Mouse (Mus musculus): ENCODE data around the gene Eif3a. TPM values are rescaled to one million over a fixed set of nuclear protein-coding genes. Genes with fewer than 3 reads are reported as not detected.

The Eif3a gene
- 178 and 179 TPM in 2 replicates for polyA plus RNA-seq (2014; fragmentation: Nextera tagmentation; extraction: Ambion mirVana)

DNA sequence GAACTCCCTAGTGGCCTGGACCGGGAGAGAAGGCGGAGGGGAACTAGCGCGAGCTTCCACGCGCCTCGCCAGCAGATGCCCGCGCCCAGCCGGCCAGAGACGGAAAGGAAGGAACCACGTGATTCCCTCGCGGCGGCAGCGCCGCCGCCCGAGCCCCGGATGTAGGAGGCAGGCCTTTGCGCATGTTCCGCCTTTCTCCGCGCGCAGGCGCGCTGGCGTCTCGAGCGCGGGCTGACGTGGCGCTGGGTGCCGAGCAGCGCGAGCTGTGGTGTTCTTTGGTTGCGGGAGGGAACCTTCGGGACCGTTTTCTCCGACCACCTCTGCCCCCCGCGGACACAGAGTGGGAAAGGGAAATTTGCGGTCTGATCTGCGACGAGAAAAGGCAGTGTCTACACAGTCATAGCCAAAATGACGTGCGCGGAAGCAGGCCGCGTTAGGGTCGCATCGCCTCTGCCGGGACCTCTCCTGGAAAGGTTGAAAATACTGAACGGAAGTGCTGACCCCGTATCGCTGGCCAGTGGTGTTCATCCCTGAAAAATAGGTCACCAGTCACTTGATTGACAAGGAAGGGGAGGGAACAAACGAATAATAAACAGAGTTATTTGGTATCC lies at the start of gene Eif3a:
Gene Eif3a, minus strand, starts transcription at position 108 of the 611 bp plus-strand sequence.
- Histone ChIP-seq H3K4me1 (replicated peaks; ENCODE audit: control insufficient read depth, insufficient read depth, low read length) (no peaks in the 10 kb centered on the region; the same call in 1 of the 2 replicates), H3K4me2 (ENCODE audit: low read depth, low read length, severe bottlenecking) (peak within 1 kb of the TSS; percentile 78), H3K27me3 (ENCODE audit: control insufficient read depth, insufficient read depth, low read length) (no peaks in the 10 kb centered on the region), H3K4me3 (ENCODE audit: low read depth, low read length) (peak within 1 kb of the TSS; percentile 98), H3K36me3 (ENCODE audit: control insufficient read depth, insufficient read depth, low read length) (no peaks in the 10 kb centered on the region), H3K9me3 (ENCODE audit: control insufficient read depth, low read length) (no peaks in the 10 kb centered on the region), H3K9ac (ENCODE audit: low read length) (peak within 1 kb of the TSS; percentile 100), H3K27ac (ENCODE audit: low read depth, low read length) (peak within 1 kb of the TSS; percentile 95)
- ATAC-seq (replicated peaks; ENCODE audit: low FRiP score) (peak; percentile 95), DNase-seq (ENCODE audit: low spot score) (peak; percentile 96)
- under 1% methylated on average over 57 of the region's 57 CpGs for WGBS

DNA sequence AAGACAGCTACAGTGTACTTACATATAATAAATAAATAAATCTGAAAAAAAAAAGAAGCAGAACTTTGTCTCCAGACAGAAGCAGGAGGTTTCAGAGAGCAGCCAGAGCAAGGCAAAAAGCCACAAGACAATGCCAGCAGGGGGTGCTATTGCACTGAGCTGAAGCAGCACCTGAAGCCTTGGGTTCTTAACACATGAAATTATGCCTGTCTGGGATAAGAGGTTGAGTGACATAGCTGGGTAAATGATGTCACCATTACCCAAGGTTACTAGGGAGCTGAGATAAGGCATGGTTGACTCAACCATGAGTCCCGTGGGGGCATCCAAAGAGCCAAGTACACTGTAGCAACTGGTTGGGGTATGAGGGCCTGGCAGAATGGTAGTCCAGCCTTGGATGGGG lies 47.3 kb upstream of the Eif3a start:
- Histone ChIP-seq H3K9me3 (ENCODE audit: control insufficient read depth, low read length) (no peaks in the 10 kb centered on the region), H3K27ac (ENCODE audit: low read depth, low read length) (no peak overlapping the region), H3K4me1 (replicated peaks; ENCODE audit: control insufficient read depth, insufficient read depth, low read length) (no peaks in the 10 kb centered on the region), H3K9ac (ENCODE audit: low read length) (no peak overlapping the region), H3K27me3 (ENCODE audit: control insufficient read depth, insufficient read depth, low read length) (no peaks in the 10 kb centered on the region), H3K36me3 (ENCODE audit: control insufficient read depth, insufficient read depth, low read length) (peaks cover 3% of the 10 kb centered on the region; the same call in 1 of the 2 replicates), H3K4me2 (ENCODE audit: low read depth, low read length, severe bottlenecking) (no peak overlapping the region), H3K4me3 (ENCODE audit: low read depth, low read length) (no peak overlapping the region)
- DNase-seq (ENCODE audit: low spot score) (peak; percentile 80), ATAC-seq (replicated peaks; ENCODE audit: low FRiP score) (no peak)
- WGBS = 73% methylated on average over 1 of the region's 1 CpGs

DNA sequence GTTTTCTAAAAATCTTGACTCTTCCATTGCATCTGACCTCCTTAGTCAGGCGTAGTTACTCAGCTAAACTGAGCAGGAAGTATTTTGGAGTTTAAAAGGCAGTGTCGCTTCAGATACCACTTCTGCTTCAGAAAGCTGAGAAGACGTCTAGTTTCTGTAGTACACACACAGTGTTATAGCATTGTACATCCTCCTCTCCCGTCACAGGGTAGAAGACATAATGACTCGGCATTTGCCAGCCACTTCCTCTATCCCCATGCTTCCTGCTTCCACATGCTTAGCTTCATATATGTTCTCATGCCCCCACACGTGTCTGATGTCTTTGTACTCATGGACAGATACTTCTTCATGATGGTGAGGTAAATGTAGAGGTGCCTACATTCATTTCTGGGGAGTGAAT lies 28.2 kb upstream of the Eif3a start:
- WGBS = 90% methylated on average over 6 of the region's 6 CpGs
- Histone ChIP-seq H3K9ac (ENCODE audit: low read length) (no peak overlapping the region), H3K4me1 (replicated peaks; ENCODE audit: control insufficient read depth, insufficient read depth, low read length) (no peaks in the 10 kb centered on the region), H3K27ac (ENCODE audit: low read depth, low read length) (no peak overlapping the region), H3K9me3 (ENCODE audit: control insufficient read depth, low read length) (no peaks in the 10 kb centered on the region), H3K4me3 (ENCODE audit: low read depth, low read length) (no peak overlapping the region), H3K4me2 (ENCODE audit: low read depth, low read length, severe bottlenecking) (no peak overlapping the region), H3K27me3 (ENCODE audit: control insufficient read depth, insufficient read depth, low read length) (no peaks in the 10 kb centered on the region), H3K36me3 (ENCODE audit: control insufficient read depth, insufficient read depth, low read length) (no peaks in the 10 kb centered on the region)
- DNase-seq (ENCODE audit: low spot score) (no peak), ATAC-seq (replicated peaks; ENCODE audit: low FRiP score) (no peak)

DNA sequence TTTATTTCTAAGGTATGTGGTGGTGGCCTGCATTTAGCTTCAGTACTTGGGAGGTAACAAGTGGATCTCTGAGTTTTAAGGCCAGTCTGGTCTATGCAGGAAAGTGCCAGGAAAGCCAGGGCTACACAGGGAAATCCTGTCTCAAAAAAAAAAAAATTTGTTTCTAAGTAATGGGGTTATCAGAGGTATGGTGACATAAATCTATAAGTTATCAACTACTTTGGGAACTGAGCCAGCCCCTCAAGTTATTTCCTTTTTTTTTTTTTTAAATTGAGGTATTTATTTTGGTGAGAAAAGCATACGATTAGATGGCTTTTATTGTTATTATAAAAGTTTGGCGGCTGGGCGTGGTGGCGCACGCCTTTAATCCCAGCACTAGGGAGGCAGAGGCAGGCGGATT lies 22.7 kb upstream of the Eif3a start:
- Histone ChIP-seq H3K4me3 (ENCODE audit: low read depth, low read length) (no peak overlapping the region), H3K4me2 (ENCODE audit: low read depth, low read length, severe bottlenecking) (no peak overlapping the region), H3K9me3 (ENCODE audit: control insufficient read depth, low read length) (no peaks in the 10 kb centered on the region), H3K9ac (ENCODE audit: low read length) (no peak overlapping the region), H3K4me1 (replicated peaks; ENCODE audit: control insufficient read depth, insufficient read depth, low read length) (no peaks in the 10 kb centered on the region), H3K27ac (ENCODE audit: low read depth, low read length) (no peak overlapping the region), H3K36me3 (ENCODE audit: control insufficient read depth, insufficient read depth, low read length) (no peaks in the 10 kb centered on the region), H3K27me3 (ENCODE audit: control insufficient read depth, insufficient read depth, low read length) (no peaks in the 10 kb centered on the region)
- ATAC-seq (replicated peaks; ENCODE audit: low FRiP score) (no peak), DNase-seq (ENCODE audit: low spot score) (no peak)
- WGBS = 97% methylated on average over 6 of the region's 6 CpGs

DNA sequence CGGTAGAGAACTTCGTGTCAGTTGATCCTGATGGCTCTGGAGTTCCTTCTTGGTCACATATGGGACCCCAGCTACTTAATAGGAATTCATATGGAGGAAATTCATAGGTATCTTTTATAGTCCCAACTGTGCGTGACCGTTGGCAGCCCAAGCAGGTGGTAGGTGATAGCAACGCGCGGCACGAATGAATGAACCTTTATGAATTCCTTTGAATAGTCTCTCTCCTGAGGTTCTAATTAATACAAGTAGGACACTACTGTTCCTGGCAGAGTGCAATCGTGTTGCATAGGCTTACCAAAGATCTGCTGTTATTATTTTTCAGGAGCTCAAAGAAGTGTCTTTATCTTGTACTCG lies 21.6 kb upstream of the Eif3a start:
- Histone ChIP-seq H3K4me3 (ENCODE audit: low read depth, low read length) (peak overlapping the region; percentile 78), H3K4me1 (replicated peaks; ENCODE audit: control insufficient read depth, insufficient read depth, low read length) (no peaks in the 10 kb centered on the region), H3K4me2 (ENCODE audit: low read depth, low read length, severe bottlenecking) (peak overlapping the region; percentile 71), H3K9me3 (ENCODE audit: control insufficient read depth, low read length) (no peaks in the 10 kb centered on the region), H3K27me3 (ENCODE audit: control insufficient read depth, insufficient read depth, low read length) (no peaks in the 10 kb centered on the region), H3K9ac (ENCODE audit: low read length) (peak overlapping the region; percentile 79), H3K36me3 (ENCODE audit: control insufficient read depth, insufficient read depth, low read length) (no peaks in the 10 kb centered on the region), H3K27ac (ENCODE audit: low read depth, low read length) (no peak overlapping the region)
- 26% methylated on average over 10 of the region's 10 CpGs for WGBS
- ATAC-seq (replicated peaks; ENCODE audit: low FRiP score) (no peak), DNase-seq (ENCODE audit: low spot score) (no peak)

DNA sequence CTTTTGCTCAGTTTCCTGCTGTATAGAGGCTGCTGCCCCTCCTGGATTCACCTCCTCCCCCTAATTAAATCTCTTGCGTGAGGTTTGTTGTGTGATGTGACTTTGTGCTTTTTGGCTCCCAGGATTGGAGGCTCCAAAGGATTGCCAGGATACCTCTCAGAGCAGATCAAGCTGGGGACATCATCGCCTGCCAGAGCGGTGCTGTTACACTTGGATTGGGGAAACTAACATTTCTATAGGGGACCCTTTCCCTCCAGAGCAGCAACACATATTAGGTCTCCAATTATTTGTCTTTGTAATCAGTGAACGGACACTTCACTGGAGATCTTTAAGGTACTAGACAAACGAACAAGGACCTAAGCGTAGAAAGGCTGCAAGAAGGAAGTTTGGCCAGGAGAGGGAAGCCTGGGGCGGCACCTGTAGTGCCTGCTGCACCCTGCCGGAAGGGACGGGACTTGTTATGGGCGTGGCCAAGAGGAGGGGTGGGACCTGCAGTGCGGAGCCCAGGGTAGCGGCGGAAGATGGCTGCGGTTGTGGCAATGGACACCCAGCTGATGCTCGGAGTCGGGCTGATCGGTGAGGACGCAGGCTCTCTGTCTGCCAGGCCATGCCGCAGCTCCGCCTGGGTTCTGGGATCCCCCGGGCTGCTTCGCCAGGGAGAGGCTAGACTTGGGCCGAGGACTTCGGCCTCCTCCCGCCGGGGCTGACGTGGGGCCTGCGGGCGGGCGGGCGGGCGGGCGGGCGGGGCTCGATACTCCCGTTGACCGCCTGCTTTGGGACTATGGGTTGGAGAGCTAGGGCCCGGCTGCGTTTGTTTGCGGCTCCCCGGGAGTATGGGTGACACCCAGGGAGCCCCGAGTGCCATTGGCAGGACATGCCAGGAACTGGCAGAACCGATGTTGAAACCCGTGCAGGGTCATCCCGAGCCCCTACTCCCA lies 20.9 kb upstream of the Eif3a start, which contains the start of gene Fam45a:
Gene Fam45a, plus strand, starts transcription at position 488 of the 938 bp plus-strand sequence.
- H3K4me2 ChIP-seq (ENCODE audit: low read depth, low read length, severe bottlenecking) = peak within 1 kb of the TSS; percentile 71
- no peaks in the 10 kb centered on the region for H3K9me3 ChIP-seq (ENCODE audit: control insufficient read depth, low read length)
- H3K4me1 ChIP-seq (replicated peaks; ENCODE audit: control insufficient read depth, insufficient read depth, low read length) = no peaks in the 10 kb centered on the region
- no peaks in the 10 kb centered on the region for H3K27me3 ChIP-seq (ENCODE audit: control insufficient read depth, insufficient read depth, low read length)
- 2% methylated on average over 34 of the region's 45 CpGs for WGBS
- no peak within 1 kb of the TSS; the same call in 1 of the 2 replicates for H3K27ac ChIP-seq (ENCODE audit: low read depth, low read length)
- ATAC-seq (replicated peaks; ENCODE audit: low FRiP score) (peak; percentile 100), DNase-seq (ENCODE audit: low spot score) (peak; percentile 95)
- H3K4me3 ChIP-seq (ENCODE audit: low read depth, low read length) = peak within 1 kb of the TSS; percentile 78
- peak within 1 kb of the TSS; percentile 79 for H3K9ac ChIP-seq (ENCODE audit: low read length)
- no peaks in the 10 kb centered on the region for H3K36me3 ChIP-seq (ENCODE audit: control insufficient read depth, insufficient read depth, low read length)

DNA sequence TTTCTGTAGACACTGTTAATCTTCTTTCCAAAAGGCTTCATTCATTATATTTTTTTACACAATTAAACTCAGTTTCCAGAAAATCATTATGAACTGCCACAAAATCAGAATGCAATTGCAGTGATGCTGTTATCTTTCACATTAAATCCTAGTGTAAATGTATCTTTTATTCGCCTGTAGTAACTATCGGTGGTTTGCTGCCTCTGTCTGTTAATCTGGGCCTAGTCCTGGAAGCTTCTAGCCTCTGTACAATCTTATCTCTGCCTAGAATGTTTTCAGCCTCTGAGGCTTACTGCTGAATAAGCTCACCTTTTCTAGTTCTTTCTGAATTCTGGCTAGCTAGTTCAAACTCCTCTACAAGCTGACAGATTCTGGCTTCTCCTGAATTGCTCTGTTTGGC lies 19.5 kb upstream of the Eif3a start:
- WGBS = 94% methylated on average over 2 of the region's 2 CpGs
- Histone ChIP-seq H3K36me3 (ENCODE audit: control insufficient read depth, insufficient read depth, low read length) (no peaks in the 10 kb centered on the region), H3K27me3 (ENCODE audit: control insufficient read depth, insufficient read depth, low read length) (no peaks in the 10 kb centered on the region), H3K27ac (ENCODE audit: low read depth, low read length) (no peak overlapping the region), H3K4me1 (replicated peaks; ENCODE audit: control insufficient read depth, insufficient read depth, low read length) (no peaks in the 10 kb centered on the region), H3K9me3 (ENCODE audit: control insufficient read depth, low read length) (no peaks in the 10 kb centered on the region), H3K4me2 (ENCODE audit: low read depth, low read length, severe bottlenecking) (no peak overlapping the region), H3K9ac (ENCODE audit: low read length) (no peak overlapping the region), H3K4me3 (ENCODE audit: low read depth, low read length) (no peak overlapping the region)
- ATAC-seq (replicated peaks; ENCODE audit: low FRiP score) = no peak
- DNase-seq (ENCODE audit: low spot score) = no peak

DNA sequence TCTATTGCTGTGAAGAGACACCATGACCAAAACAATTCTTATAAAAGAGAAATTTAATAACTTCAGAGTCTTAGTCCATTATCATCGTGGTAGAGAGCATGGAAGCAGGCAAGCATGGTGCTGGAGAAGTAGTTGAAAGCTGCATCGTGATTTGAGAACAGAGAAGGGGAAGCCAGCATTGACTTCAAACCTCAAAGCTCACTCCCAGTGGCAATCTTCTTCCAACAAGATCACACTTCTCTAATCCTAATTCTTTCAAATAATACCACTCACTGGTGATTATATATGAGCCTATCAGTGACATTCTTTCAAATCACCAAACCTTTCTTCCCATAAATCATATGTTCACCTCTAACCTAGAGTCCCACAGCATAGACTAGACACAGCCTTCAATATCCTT lies 14.4 kb upstream of the Eif3a start:
- no peak for ATAC-seq (replicated peaks; ENCODE audit: low FRiP score)
- H3K4me3 ChIP-seq (ENCODE audit: low read depth, low read length) = no peak overlapping the region
- no peak overlapping the region for H3K4me2 ChIP-seq (ENCODE audit: low read depth, low read length, severe bottlenecking)
- no peaks in the 10 kb centered on the region for H3K9me3 ChIP-seq (ENCODE audit: control insufficient read depth, low read length)
- 71% methylated on average over 2 of the region's 2 CpGs for WGBS
- no peaks in the 10 kb centered on the region for H3K36me3 ChIP-seq (ENCODE audit: control insufficient read depth, insufficient read depth, low read length)
- H3K27ac ChIP-seq (ENCODE audit: low read depth, low read length) = no peak overlapping the region
- no peak for DNase-seq (ENCODE audit: low spot score)
- H3K27me3 ChIP-seq (ENCODE audit: control insufficient read depth, insufficient read depth, low read length) = no peaks in the 10 kb centered on the region
- no peaks in the 10 kb centered on the region for H3K4me1 ChIP-seq (replicated peaks; ENCODE audit: control insufficient read depth, insufficient read depth, low read length)
- no peak overlapping the region for H3K9ac ChIP-seq (ENCODE audit: low read length)
